Mouse (Mus musculus): ENCODE data around the gene Cpa1. TPM values are rescaled to one million over a fixed set of nuclear protein-coding genes. Genes with fewer than 3 reads are reported as not detected.

Cpa1 gene
- not detected for total RNA-seq (2021)
- long read RNA-seq, result 0 reads

DNA sequence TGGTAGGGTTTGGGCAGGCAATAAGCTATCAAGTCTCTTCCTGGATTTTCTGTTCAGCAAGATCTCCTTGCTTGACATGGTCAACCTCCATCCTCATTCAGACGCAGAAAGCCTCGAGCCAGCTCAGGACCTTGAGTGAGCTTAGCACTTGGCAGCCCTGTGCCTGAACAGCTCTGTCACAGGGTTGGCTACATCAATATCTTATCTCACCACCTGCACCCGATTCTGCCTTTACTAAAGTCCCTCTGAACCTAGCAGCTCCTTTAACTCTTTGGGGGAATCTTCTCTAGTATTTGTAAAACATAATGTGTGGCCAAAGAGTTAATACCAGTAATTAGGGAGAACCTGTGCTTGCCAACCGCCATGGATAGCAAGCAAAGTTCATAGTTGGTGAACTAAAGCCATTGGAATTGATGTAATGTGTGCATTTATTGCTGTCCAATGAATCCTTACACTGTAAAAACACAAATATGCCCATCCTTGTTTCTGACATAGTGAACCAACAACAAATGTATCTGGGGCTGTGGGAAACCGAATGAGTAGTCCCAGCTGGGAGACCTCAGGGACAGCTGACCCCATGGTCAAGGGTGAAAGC lies at the start of gene Cpa1:
Gene Cpa1, plus strand, starts transcription at position 545 of the 595 bp plus-strand sequence.
- DNase-seq (ENCODE audit: low spot score in 2 of 2), result no peak

- DNase-seq (ENCODE audit: low spot score in 2 of 2), result no peak
Measured at GRCm38 (mm10) chr6:30589819-30590218, 49.2 kb upstream of the Cpa1 start.

DNA sequence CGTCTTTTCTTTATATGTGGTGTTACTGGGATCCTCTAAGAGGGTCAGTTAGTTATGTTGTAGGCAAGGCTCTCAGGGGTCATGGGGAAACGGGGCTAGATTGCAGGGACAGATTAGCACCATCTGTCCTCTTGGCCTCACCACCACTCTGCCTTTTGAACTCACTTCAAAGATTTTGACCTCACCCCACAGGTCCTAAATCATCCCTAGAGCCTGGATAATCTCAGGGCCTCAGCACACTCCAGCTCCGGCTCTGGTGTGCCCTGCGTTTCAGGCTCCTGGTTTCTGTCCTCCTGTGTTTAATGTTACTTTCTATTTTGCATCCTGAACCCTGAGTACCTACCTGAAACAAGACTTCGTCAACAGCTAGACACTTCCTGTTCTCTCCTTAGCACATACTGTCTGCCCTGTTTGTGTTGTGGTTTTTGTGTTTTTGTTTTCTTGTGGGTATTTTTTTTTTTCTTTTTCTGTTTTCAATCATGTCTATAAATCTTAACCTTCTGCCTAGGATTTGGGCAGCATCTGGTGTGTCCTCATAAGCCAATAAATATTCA lies 47.1 kb upstream of the Cpa1 start:
- DNase-seq (ENCODE audit: low spot score in 2 of 2), result no peak

DNA sequence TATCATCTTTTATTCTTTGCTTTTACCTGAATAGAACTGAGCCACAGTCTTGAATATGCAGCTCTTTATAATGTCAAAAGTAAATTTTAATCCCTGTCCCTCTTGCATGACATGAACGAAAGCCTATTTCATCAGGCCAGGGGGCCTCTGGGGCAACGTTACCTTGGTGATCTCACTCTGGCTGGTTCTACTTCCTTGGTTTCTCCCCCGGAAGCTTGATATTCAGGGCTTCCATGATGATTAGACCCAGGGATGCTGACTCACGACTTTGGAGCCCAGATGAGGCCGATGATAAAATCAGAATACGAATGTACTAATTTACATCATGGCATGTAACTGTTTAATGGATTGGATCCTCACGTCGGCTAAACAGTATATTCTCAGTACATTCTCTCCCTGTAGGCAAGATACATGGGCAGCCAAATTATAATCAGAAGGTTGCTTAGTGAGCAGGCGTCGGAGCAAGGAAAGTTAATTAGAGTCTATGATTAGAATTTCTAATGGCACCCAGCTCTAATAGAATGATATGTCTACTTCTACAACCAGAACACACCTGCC lies 46.5 kb upstream of the Cpa1 start:
- no peak for DNase-seq (ENCODE audit: low spot score in 2 of 2)

- no peak for DNase-seq (ENCODE audit: low spot score in 2 of 2)
Measured at GRCm38 (mm10) chr6:30594364-30594763, 44.7 kb upstream of the Cpa1 start.

DNA sequence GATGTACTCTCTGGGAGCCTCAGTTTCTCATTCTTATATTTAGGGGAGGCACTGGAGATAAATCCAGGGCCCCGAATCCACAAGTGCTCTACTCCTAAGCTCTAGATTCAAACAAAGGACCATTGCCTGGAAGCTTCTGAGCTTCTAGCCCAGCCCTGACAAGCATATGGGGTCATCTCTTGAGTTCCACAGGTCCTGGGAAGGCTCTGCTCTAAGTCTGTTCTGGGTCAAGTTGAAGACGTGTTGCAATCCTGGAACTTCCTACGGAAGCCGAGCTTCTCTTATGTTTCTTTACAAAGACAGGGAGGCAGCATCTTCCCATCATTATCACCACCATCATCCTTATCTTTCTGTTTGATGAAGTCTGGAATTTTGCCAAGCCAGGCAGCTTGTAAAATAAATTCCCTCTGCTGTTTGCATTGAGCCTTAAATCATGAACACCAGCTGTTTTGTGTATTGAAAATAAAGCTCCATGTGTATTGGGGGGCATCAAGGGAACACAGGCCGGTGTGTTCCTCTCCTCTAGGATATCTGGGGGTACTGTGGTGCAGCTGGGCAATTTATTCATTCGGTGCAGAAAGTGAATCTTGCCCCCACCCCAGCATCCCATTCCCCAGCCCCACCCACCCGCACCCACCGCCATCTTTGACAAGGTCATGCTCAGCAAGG lies 42.7 kb upstream of the Cpa1 start:
- DNase-seq (ENCODE audit: low spot score in 2 of 2), result no peak

GRCm38 (mm10) chr6:30600033-30600432 lies 39.0 kb upstream of the Cpa1 start:
- no peak for DNase-seq (ENCODE audit: low spot score in 2 of 2)

DNA sequence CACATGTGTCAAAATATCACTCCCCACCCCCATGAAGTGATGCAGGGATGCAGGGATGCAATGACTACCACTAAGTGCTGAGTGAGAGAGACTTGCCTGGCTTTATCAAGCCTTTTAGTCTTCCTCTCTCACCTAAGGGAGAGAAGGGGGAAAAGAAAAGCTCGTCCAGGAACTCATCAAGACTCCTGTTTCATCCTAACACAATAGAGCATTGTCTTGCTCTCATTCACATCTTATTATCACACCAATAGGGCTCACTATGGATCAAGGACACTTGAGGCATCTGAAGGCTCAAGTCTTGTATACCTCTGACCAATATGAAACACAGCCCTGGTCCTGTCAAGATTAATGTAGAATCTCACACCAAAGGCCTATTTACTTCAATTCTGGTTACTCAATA lies 38.0 kb upstream of the Cpa1 start:
- DNase-seq (ENCODE audit: low spot score in 2 of 2), result no peak

DNA sequence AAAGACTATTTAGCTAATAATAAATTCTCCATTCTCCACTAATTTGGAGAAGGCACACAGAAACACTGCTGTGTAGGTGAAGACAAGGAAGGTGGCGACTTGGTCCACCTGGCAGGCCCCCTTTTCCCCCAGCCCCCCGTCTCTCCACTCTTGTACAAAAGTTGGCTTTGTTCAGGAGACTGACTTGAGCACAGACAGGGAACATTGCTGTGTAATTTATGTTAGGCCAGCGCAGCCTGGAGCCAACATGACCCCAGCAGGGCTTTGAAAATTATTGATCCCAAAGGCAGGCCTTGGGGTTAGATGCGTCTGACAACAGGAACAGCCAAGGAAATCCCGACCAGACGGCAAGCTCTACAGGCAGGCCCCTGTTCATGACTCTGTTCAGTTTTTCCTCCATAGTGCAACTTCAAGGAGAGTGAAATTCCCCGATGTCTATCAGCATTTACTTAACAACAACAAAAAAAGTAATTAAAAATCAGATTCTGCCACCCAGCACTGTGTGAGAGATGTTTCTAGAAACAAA lies 34.6 kb upstream of the Cpa1 start:
- DNase-seq (ENCODE audit: low spot score in 2 of 2), result no peak

DNA sequence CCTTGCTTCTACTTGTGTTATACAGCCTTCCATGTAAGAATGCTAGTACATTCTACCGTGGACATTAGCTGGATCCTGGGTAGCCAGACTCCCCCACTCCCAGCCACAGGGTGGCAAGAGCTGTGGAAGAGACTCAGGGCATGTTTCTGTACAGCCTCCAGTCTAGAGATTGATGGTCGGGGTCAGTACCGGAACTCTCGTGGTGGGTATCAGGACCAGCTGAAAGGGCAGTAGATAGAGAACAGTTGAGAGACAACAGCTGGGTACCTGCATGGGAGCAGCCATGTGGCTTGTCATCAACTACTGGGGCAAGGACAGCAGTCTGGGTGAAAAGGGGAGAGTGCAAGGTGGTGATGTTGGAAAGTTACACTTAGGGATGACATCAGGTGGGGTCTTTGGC lies 33.9 kb upstream of the Cpa1 start:
- DNase-seq (ENCODE audit: low spot score in 2 of 2), result no peak

DNA sequence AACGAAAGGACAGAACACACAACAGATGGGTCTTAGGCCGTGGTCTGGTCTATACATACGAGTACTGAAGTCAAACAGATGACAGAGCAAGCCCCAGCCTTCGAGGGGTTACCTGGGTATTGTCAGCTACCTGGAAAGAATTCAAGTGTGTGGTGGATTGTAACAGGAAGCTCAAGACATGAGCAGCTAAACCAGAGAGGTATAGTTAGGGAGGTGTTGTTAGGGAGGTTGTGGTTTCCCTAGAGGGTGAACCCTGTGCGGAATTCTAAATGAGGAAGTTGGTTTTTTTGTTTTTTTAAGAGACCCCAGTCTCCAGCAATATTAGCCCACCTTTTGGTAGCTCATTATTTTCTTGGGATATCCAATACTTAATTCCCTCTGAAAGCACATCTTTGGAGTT lies 33.3 kb upstream of the Cpa1 start:
- DNase-seq (ENCODE audit: low spot score in 2 of 2), result no peak

DNA sequence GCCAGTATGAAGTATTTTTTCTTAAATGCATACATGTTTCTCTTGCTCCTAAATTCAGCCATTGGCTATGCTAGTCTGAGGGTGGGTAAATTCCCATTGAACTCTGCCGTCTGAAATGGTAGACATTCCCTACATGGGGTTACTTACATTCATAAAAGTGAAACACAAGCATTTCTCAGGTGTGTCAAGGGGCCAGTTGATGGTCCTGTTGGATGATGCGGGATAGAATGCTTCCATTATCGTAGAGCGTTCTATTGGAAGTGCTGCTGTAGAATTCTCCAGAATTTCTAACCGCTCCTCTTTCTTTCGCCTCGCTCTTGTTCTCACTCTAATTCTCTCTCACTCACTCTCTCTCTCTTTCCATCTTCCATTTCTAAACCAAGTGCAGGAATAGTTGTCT lies 28.3 kb upstream of the Cpa1 start, which contains the start of gene Cpa5:
Gene Cpa5, plus strand, starts transcription at position 301 of the 400 bp plus-strand sequence.
- no peak for DNase-seq (ENCODE audit: low spot score in 2 of 2)

GRCm38 (mm10) chr6:30611212-30611611 lies 27.8 kb upstream of the Cpa1 start:
- DNase-seq (ENCODE audit: low spot score in 2 of 2), result no peak

GRCm38 (mm10) chr6:30614251-30614650 lies 24.8 kb upstream of the Cpa1 start:
- no peak for DNase-seq (ENCODE audit: low spot score in 2 of 2)

DNA sequence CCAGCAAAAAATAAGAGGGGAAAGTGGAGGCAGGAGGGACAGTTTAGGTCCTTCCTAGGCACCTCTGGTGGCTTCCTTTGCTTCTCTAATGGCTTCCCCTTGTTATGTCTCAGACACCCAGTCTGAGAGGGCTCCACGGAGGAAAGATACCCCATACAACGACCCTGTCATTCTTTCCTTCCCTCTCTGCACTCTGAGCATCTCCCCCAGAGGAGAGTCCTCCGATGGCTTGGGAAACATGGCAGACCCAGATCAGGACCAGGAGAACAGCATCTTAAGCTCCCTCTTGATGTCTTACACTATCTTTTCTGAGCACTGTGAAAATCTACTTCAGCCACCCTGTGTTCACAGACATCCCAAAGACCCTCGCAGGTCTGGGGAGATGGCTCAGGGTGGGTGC lies 23.3 kb upstream of the Cpa1 start:
- no peak for DNase-seq (ENCODE audit: low spot score in 2 of 2)

DNA sequence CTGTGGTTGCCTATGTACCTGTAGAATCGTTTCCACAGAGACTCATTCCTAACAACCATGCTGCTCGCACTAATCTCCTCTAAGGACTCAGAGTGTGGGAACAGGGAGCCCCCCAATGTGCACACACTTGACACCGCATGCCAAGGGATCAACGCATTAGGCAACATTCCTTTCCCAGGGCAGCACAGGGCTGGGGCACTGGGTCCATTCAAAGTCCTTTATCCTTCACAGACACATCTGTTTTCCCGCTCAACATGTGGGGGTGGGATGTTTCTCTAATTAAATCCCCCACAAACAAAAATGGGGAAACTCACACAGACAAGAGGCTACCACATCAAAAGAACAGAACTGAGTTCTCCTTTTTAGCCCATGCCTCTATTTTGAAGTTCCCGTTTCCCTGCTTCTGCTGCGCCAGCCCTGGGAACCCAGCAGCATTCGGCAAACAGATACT lies 22.5 kb upstream of the Cpa1 start:
- DNase-seq (ENCODE audit: low spot score in 2 of 2), result no peak

- no peak for DNase-seq (ENCODE audit: low spot score in 2 of 2)
Measured at GRCm38 (mm10) chr6:30617020-30617958, 21.7 kb upstream of the Cpa1 start.

- peak; percentile 66 for DNase-seq (ENCODE audit: low spot score in 2 of 2)
Measured at GRCm38 (mm10) chr6:30617959-30618590, 20.9 kb upstream of the Cpa1 start.

DNA sequence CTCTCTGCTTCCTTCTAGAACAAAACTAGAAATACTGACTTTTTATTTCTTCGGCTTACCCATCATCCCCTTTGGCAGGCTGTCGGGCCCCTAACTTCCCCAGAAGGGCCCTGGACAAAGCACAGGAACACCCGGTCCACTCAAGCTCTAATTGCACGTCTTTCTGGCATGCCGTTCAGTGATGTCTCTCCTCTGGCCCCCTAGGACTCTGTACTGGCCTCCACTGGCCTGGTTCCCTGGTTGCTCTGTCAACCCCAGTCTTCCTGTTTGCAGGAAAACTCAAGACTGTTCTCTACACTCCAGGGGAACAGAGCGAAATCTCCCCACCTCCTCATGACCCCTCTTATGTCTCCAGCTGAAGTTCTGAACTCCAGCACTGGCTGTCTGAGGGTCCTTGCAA lies 20.3 kb upstream of the Cpa1 start:
- no peak for DNase-seq (ENCODE audit: low spot score in 2 of 2)

- DNase-seq (ENCODE audit: low spot score in 2 of 2), result no peak
Measured at GRCm38 (mm10) chr6:30619606-30620005, 19.4 kb upstream of the Cpa1 start.

- DNase-seq (ENCODE audit: low spot score in 2 of 2), result no peak
Measured at GRCm38 (mm10) chr6:30620591-30620990, 18.4 kb upstream of the Cpa1 start.
